Comparison of ENCODE assay signal across 14 mouse cellular contexts in genomic region chr5:103740903-103741246, GRCm38 (mm10).
"Had no signal": no experiment of that assay in that cellular context is flagged by ENCODE, and none has a peak within 500 bp of the region (broad histone marks: within the 10 kb centered on the region; RNA-seq: fewer than 3 reads in every experiment).

No protein-coding gene starts in this region.

- H3K36me3 ChIP-seq: lung, embryonic 15.5 days had no signal

- H3K9me3 ChIP-seq: lung, embryonic 15.5 days had no signal

- DNase-seq: kidney, adult 2 months; kidney, postnatal 10 days; kidney, postnatal 36 days; layer of hippocampus, postnatal 36 days; lung, adult 18-20 months; lung, postnatal 10 days; lung, postnatal 36 days; midbrain, embryonic 14.5 days; thymus, adult 18-20 months; thymus, postnatal 36 days had no signal

- ATAC-seq: intestine, postnatal 0 days had no signal

- H3K27me3 ChIP-seq: lung, embryonic 15.5 days had no signal

- H3K27ac ChIP-seq: left cerebral cortex, adult 2 months; lung, embryonic 15.5 days had no signal

- H3K9ac ChIP-seq: lung, embryonic 15.5 days had no signal

- H3K4me2 ChIP-seq: lung, embryonic 15.5 days; midbrain, embryonic 11.5 days had no signal

- H3K4me3 ChIP-seq: left cerebral cortex, adult 2 months; lung, embryonic 15.5 days had no signal
